Mouse (Mus musculus): ENCODE data around the gene Rala.
"Not testable (repeated sequence)": the region's sequence is repeated elsewhere in the genome, so short reads cannot be mapped to it uniquely, and the experiment has no call there.

Rala gene

DNA sequence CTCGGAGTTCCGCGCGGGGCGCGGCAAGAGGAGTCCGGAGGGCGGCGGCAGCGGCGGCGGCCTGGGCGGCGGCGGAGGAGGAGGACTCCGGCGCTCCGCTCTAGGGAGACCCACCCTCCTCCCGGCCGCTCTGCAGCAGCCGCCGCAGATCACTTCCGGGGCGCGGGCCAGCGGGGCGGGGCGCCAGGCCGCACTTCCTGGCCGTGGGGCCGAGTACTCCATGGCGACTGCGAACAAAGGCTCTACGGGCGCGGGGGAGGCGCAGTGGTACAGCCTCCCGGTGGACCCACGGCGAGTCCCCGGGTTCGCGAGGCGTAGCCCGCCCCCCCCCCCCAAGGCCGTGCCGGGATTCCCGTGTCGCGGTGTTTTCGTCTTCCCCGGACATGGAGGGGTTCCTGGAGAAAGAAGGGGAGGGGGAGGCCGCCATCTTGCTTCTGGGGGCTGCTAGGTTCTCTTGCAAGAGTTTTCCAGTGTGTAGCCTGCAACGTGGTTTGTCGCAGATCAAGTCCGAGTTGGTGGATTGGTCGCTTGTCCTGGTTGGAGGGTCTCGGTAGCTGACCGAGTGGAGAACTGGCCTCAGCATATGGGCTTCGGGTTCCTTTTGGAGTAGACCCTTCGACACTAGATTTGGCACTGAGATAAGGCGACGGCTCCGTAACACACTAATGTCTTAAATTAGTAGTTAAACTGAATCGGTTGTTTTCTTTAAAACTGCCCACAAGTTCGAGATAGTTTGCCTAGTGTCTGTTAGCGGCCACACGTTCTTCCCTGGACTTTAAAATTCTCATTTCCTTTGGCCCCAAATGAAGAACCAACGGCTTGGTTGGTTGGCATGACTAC, at the start of gene Rala:
Rala (minus strand) TSS at position 162 of the 840 bp plus-strand sequence.
- peak; percentile 97 to 98 for DNase-seq

DNA sequence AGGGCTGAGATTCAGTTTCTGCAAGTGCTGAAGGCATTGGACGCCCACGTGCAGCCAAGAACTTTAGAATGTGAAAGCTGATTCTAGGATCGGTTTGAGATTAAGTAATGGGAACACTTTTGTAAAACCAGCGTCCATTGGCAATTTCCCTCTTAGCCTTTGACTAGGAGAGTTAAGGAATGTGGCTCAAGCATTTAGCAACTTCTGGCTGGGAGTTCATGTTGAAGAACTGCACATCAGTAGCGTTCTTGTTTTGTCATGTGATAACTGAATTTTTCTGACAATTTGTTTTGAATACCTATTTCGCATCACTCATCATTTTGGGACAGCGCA, 49.4 kb upstream of the Rala start:
- DNase-seq: no peak

DNA sequence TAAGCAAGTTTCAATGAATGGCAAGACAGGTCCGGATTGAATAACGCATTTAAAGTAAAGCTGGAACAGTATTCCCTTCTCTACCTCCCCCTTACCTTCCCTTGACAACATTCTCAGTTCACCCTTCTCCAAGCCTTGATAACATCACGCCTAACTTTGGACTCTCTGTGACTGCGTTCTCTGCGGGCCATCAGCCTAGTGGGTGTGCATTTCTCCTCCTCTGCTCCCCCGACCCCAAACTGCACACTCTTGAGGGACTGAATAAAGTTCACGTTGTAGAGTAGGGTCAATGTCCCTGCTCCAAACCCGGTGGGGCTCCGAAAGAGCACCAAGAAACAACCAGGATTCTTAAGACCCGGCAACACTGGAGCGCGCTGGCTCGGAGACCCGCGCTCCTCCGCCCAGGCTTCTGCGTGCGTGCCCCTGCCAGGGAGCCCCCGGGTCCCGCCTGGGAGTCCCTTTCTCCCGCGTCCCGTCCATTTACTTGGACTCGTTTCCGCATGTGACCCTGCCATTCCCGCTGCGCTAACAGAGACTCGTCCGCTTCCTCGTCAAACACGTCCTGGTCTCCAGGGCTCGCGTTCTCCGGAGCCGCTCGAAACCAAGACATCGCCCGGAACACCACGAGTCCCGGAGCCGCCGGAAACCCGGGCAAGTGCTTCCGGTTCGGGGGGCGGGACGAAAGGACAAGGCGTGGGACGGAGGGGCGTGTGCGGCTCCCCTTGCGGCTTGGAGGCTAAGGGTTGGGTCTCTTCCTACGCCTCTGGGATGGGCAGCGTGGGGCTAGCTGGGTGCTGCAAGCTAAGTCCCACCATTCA, 48.9 kb upstream of the Rala start, which contains the start of gene Yae1d1:
Yae1d1 (minus strand) TSS at position 653 of the 818 bp plus-strand sequence.
- DNase-seq: peak; percentile 95 to 98

DNA sequence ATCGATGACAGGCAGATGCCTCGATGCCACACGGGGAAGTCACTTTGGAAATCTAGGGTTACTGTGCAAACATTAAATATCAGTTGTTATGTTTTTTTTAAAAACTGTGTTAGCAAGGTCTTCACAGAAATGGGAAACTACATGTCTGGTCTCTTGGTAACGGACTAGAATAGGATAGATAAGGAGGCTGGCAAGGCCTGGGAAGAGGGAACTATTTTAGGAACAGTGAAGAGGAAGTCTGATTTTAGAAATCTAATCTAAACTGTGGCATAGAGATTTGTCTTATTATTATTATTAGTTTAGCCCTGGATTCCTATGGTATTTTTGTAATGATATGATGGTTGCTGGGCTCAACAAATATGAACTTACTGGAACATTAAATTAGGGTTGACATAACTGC, 48.0 kb upstream of the Rala start:
- DNase-seq: no peak

DNA sequence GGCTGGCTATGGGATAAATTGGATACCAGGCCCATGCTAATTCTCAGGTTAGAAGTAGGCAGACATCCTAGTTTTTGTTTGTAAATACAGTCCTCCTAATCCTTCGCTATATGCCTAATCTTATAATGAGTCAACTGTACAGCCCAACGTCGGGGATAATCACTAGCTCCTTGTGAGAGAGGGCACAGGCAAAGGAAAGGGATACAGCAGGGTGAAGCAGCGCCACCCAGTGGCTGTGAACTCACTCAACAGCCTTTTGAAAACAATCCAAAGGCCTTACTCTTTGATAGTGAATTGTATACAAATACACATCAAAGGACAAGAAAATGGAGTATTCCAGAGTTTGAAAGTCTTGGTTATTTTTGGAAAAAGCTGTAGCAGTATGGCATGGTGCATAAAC, 39.2 kb upstream of the Rala start:
- DNase-seq: peak; percentile 44 to 61

DNA sequence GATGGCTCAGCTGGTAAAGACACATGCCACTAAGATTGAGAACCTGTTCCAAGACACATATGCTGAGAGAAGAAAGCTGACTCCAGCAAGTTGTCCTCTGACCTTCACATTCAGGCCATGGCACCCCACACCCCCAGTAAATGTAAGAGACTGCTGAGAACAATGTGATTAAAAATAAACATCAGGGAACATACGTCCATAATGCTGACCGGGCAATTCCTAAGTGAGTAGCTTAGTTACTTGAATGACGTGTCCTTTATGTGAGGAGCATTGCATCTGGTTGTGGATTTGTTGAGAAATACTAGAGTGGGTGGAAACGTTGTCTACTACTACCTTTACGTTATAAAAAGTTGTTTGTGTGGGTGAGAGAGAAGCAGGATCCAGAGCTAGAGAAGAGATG, 38.6 kb upstream of the Rala start:
- no peak for DNase-seq

DNA sequence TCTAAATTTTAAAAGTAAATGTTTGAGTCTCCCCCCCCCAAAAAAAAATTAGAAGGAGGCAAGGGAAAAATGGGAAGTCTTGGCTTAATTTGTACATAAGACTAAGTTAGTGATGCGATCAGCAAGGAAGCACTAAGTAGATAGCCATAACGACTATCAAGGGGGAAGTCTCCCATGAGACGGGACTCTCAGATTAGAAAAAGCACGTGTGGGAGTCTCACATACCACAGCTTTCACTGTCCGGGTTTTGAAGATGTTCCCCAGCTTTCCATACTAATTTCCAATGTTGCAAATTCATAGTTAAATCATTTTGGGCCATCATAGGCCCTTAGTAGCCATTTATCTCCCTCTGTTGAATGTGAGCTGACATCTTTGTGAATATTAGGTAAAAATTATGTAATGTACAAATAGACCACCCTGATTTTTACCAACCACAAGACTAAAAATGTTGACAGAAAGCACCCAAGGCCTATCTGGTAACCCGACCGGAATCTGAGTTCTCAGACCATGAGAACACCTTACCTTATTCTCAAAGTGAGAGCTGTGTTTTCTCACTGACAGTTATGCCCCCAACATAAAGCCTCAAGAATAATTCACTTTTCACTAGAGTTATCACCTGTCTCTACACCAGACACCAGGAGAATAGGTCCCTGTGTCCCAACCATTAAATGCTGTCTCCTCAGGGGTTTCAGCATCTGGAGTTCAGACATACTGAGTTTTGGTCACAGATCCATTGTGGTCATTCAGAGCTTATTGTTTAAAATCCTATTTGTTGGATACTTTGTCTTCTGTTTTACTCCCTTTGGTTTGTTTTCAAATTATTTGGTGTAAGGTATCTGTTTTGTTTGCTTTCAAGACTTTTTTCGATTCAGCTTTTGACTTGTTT, 33.1 kb upstream of the Rala start:
- DNase-seq: no peak

DNA sequence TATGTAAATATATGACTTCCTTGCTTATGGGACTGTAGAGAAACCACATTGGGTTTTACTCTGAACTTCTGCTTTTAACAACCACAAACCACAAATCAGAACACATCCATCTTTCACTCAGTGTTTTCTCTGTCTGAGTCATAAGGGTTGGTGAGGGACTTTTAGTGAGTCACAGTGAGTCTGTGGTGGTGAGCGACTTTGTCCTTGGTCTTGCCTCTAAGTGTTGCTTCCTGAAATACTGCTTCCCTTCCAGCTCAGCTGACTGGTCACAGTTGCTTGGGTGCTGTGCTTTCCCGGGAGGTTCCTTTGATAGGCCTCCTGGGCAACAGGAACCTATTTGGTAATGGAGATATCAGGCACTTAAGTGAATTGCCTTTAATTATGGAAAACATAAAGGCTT, 31.9 kb upstream of the Rala start:
- no peak for DNase-seq

DNA sequence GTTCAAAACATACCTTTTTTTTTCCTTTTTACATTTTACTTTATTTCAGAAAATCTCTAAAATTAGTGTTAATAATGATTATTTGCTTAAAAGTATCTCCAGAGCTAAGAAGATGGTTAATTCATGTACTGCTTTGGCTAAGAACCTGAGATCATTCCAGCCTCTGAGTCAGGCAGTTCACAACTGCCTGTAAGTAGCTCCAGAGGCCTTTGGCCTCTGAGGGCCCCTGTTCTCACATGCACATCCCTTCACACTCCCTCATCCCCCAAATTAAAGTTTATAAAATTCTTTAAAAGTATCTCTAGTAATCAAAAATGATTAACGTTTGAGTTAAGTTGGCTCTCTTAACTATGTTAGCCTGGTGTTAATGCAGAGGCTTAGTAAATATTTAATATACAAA, 31.4 kb upstream of the Rala start:
- no peak for DNase-seq

DNA sequence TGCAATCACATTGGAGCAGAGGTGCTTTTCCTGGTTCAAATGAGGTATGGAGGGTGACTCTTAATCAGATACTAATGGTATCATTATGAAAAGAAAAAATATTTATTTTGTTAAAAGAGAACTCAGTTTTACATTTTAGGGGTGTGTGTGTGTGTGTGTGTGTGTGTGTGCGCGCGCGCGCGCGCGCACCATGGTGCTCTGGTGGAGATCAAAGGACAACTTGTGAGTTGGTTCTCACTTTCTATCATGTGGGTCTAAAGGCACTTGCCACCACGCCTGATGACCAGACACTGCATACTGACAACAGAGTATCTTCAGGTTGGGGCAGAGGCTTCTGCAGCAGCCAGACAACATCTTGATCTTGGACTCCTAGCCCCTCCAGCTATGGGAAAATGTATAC, 30.7 kb upstream of the Rala start:
- no peak for DNase-seq

DNA sequence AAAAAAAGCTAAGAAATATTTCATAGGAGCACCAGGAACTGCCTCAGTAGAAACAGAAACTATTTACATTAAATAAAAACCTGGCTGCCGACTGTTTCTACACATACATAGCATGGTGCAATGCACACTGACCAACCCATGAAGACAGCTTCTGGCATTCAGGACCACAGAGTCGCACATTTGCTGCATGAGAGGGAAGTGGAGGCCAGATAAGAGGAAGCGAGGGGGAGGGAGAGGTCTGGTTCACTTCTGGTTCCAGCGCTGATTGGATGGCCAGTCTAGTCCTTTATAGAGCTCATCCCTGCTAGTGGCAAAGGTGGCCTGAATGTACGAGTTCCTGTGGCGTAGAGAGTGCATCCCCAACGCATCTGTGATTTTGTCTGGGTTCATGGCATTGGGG, 16.6 kb upstream of the Rala start:
- DNase-seq: no peak

DNA sequence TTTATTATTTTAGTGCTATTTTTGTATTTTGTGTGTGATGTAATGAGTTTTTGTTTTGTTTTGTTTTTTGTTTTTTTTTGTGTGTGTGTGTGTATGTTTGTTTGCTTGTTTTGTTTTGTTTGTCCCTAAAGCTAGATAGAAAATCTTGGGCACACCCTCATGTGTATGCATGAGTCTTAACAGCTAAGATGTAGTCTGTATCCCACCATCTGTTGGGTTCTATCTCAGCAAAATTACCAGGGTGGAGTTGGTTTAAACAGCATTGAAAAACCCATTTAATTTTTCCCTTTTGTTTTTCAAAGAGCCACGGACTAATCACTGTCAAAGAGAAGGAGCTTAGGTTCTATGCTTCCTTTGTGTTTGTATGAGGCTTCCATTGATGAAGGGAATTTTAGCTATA, 10.2 kb upstream of the Rala start:
- DNase-seq: no peak

DNA sequence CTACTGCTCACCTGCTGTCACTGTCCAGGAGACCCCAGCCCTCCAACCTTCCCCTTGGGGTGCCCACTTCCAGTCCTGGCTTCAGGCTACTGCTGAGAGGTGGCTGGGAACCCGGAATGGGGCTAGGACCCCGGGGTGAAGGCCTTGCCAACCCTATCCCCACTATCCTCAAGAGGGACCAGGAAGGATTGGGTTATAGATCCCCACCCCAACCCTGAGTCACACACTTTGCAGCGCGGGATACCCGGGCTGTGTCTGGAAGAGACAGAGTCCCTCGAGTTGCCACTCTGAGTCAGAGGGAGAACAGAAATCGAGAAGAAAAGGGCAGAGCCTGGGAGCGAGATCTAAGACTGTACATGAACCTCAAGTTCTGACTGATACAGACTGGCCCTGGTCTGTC, 6.5 kb upstream of the Rala start:
- DNase-seq: not testable (repeated sequence)

DNA sequence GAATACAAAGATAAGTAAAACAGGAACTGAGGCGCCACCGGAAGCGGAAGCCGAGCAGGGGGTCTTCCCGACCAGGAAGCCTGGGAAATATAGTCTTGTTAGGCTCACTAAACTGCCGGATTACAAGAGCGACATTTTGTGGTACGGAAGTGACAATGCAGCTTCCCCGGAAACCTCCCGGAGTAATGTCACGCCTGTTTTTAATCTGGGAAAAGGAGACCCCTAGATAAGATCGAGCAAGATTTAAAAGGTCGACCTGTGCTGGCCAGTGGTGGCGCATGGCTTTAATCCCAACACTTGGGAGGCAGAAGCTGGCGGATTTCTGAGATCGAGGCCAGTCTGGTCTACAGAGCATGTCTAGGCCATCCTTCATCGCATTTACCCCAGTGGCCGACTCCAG, 5.5 kb upstream of the Rala start:
- DNase-seq: no peak

DNA sequence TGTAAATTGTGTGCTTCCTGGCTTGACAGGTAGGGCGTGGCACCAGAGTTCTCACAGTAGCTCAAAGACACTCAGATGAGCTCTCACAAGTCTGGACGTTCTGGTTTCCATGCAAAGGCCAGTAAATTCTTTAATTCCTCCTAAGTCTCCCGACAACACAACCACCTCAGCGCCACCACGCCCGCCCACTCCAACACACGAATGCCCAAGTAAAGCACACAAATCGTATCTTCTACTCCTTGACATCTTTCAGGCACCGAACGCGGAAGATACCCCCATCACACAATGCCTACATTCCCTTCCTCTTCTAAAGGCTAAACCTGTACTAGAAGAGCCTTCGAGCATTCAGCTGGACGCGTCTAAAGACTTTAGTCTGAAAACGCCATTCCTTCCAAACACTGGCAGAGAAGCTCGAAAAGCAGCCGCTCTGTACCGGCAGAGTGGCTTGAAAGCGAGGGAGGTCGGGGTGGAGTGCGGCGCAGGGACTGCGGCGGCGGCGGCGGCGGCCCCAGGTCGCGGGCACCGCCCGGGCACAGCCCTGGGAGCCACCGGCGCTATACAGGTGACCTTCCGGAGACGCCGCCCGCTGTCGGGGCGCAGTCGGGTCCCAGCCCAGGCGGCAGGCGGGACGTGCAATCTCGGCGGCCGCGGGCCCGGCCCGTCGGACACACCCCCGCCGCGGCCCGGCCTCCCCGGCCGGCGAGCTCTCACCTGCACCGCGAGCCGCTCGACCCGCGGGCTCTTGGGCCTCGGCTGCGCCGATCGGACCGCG, 547 bp downstream of the Rala start:
- DNase-seq: peak in 1 of 2 experiments; percentile 22

DNA sequence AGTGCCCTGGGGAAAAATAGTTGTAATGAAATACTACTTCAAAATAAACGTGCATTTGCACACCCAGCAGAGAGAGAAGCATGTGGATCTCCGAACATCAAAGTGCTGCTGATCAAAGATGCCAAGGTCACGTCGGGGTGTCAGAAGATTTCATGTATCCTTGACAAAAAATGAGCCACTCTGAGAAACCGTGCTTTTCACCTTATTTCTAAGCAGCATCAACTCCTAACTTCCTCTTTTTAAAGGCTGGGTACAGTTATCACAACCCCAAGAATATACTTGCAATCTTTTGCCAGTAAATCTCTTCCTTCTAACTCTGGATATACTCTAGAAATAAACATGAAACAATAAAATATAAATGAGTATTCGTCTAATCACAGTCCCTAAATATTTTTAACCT, 1.7 kb downstream of the Rala start:
- DNase-seq: no peak

DNA sequence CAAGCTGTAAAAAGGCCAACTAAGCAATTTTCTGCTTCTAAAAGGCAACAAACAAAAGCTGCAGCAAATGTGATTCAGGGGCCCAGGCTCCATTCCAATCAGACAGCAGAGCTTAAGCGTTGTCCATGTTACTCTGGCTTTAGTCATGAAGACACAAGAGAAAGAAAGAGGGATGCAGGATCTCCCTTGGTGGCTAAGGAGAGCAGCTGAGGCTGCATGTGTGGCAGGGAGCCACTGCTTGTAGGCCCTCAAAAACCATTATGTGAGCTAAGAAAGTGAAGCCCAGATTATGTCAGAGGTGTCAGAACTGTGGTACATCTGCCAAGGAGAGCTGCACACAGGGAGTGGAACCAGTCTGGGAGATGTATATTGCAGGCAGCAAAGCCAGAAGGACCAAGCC, 36.7 kb downstream of the Rala start:
- DNase-seq: peak; percentile 2 to 11

DNA sequence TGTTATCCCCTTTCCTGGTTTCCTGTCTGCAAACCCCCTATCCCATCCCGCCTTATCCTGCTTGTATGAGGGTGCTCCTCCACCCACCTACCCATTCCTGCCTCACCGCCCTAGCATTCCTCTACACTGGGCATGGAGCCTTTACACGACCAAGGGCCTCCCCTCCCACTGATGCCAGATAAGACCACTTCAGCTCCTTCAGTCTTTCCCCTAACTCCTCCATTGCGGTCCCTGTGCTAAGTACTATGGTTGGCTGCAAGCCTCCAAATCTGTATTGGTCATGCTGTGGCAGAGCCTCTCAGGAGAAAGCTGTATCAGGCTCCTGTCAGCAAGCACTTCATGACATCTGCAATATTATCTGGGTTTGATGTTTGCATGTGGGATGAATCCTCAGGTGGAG, 42.6 kb downstream of the Rala start:
- DNase-seq: no peak

DNA sequence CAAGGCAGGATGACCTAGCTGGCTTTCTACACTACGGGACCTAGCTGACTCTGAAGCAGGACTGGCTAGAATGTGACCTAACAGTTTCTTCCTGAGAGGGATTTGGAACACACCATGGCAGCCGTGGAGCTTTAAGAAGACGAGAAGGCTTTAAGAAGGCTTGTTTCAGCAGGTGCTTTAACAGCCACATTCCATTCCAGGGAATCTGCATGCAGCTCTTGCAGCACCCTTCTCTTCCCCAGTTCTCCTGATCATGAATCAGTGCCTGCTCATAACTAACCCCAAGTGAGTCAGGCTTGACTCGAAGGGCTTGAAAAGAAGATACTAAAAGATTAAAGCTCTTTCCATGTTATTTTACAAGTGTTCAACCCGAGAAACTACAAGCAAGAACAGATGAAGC, 43.4 kb downstream of the Rala start:
- no peak for DNase-seq

DNA sequence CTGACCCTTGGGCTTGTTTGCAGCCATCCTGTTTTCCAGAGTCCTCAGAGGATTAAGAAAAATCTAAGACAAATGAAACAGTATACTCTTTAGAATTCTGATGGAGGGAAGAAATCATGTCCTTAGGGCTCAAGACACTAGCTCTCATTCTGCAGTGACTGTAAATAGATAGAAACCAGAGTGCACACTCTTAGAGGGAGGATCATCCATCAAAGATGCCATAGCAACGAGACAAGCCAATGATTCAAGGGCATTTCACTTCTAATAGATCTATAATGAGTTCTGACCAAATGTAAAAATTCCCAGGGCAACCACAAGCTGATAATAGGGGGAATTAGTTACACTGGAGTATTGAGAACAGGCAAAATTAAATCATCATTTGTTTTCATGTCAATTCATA, 47.0 kb downstream of the Rala start:
- no peak for DNase-seq

DNA sequence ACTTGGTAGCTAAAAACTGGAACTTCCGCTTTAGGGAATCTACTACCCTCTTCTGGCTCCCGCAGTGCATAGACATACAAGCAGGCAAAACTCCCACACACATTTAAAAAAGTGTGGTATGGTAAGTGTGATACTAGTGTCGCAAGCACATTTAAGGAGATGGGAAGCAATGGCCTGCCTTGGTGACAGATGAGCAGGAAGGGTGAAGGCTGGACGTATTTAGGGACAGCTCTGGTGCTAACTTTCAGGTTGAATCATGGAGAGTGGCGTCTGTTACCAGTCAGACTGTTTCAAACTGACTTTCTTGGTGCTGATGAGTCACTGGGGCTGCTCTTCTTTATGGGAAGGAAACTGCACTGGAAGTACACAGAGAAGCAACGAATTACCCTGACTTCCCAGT, 52.5 kb downstream of the Rala start:
- DNase-seq: no peak

DNA sequence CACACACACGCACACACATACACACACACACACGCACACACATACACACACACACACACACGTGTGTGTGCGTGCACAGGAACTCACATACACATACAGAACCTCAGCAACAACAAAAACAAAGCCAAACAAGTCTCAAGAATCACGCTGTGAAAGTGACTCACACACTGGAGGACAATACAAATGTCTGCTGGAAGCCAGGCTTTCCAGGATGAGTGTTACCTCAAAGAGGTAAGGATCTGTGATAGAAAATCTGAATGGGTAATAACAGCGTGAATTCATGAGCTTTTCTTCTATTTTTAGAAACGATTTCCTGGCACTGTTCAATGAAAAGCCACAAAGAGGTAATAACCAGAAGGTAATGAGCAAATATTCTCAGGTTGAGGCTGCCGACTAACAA, 59.8 kb downstream of the Rala start:
- no peak for DNase-seq

All from cerebellum, postnatal 14 days (tissue).